Mouse (Mus musculus) midbrain, embryonic 11.5 days (tissue): ENCODE measurements at regions not wholly inside any gene's neighbourhood (a gene's known extent, or its start where the extent isn't known, plus 50 kb on each side); places are given as distances from the start of the nearest gene placed in this dataset.

Experiments
- ATAC-seq: fragments of 200-750 bp; cut with Nextera tagmentation; 2 replicates; pipeline ENCODE4 v1.8.0; 2017; ENCODE audit warnings: moderate TSS enrichment, moderate library complexity; ENCODE audit not compliant: low FRiP score
- DNase-seq: peaks from one replicate; pipeline ENCODE4 v3.0.0; 2015; ENCODE audit warnings: low spot score; ENCODE audit errors: missing footprints
- H3K27ac ChIP-seq: fragments of 300-500 bp; sonication (generic); 2 replicates; pipeline ENCODE4 v1.5.1; 2014; ENCODE audit warnings: low read depth, low read length
- H3K27me3 ChIP-seq: fragments of 300-500 bp; sonication (generic); 2 replicates; pipeline ENCODE4 v1.6.1; 2014; ENCODE audit warnings: mild to moderate bottlenecking, low read length, moderate library complexity, mixed read lengths; ENCODE audit not compliant: control insufficient read depth, insufficient read depth
- H3K36me3 ChIP-seq: fragments of 300-500 bp; sonication (generic); 2 replicates; pipeline ENCODE4 v1.6.1; 2014; ENCODE audit warnings: mild to moderate bottlenecking, low read length, moderate library complexity, mixed read lengths; ENCODE audit not compliant: control insufficient read depth, insufficient read depth
- H3K4me1 ChIP-seq: fragments of 300-500 bp; sonication (generic); 2 replicates; pipeline ENCODE4 v1.6.1; 2014; ENCODE audit warnings: low read length; ENCODE audit not compliant: control insufficient read depth, insufficient read depth
- H3K4me2 ChIP-seq: fragments of 300-500 bp; sonication (generic); 2 replicates; pipeline ENCODE4 v1.6.1; 2014; ENCODE audit warnings: mild to moderate bottlenecking, moderate library complexity
- H3K4me3 ChIP-seq: fragments of 300-500 bp; sonication (generic); 2 replicates; pipeline ENCODE4 v1.5.1; 2014; ENCODE audit warnings: low read depth, low read length
- H3K9ac ChIP-seq: fragments of 300-500 bp; sonication (generic); 2 replicates; pipeline ENCODE4 v1.6.1; 2014; ENCODE audit warnings: low read length
- H3K9me3 ChIP-seq: fragments of 300-500 bp; sonication (generic); 2 replicates; pipeline ENCODE4 v1.6.1; 2016; ENCODE audit warnings: low read length; ENCODE audit not compliant: control insufficient read depth
- WGBS: fragments of 180-500 bp; shearing (Covaris S2); extraction: QIAGEN DNeasy Blood & Tissue Kit; methylation state at CpG from one replicate; pipeline ENCODE4 v1.1.7; 2014; 5-methylcytosine and 5-hydroxymethylcytosine counted together

GRCm38 (mm10) chr9:101411532-101411880 is 159.9 kb upstream of the Ppp2r3a start:
- Histone ChIP-seq H3K4me2 (no peak overlapping the region), H3K9me3 (no peaks in the 10 kb centered on the region), H3K27me3 (no peaks in the 10 kb centered on the region), H3K4me3 (no peak overlapping the region), H3K36me3 (no peaks in the 10 kb centered on the region), H3K4me1 (peaks cover 5% of the 10 kb centered on the region), H3K9ac (no peak overlapping the region), H3K27ac (no peak overlapping the region)
- WGBS = 76% methylated on average over 5 of the region's 5 CpGs
- DNase-seq = no peak
- no peak for ATAC-seq

- H3K27ac ChIP-seq = no peak overlapping the region
- H3K9me3 ChIP-seq = no peaks in the 10 kb centered on the region
- peaks cover 5% of the 10 kb centered on the region for H3K4me1 ChIP-seq
- H3K36me3 ChIP-seq = no peaks in the 10 kb centered on the region
- no peak overlapping the region for H3K9ac ChIP-seq
- H3K4me2 ChIP-seq = no peak overlapping the region
- H3K4me3 ChIP-seq = no peak overlapping the region
- H3K27me3 ChIP-seq = no peaks in the 10 kb centered on the region
- no peak for DNase-seq
- 88% methylated on average over 21 of the region's 21 CpGs for WGBS
- no peak for ATAC-seq
Measured at GRCm38 (mm10) chr9:101410783-101411531, 159.4 kb upstream of the Ppp2r3a start.

- H3K27ac ChIP-seq = no peak overlapping the region
Measured at GRCm38 (mm10) chr9:101410348-101410747, 158.8 kb upstream of the Ppp2r3a start.

DNA sequence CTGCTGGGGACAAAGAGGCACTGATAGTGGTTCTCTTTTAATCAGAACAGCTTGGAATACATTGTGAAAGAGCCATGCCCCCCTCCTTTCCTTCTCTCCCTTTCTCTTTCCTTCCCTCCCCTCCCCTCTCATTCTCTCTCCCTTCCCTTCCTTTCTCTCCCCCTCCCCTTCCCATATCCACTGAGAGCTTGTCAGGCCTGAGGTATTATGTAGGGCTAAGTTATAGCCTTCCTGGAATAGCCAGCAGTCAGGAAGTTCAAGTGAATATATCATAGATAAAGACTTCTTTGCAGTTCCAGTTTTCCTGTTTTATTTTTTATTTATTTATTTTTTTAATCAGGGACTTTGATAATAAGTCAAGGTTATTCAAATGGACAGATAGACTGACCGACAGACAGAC is 156.5 kb upstream of the Ppp2r3a start:
- Histone ChIP-seq H3K4me1 (peaks cover 5% of the 10 kb centered on the region), H3K27ac (no peak overlapping the region)
- 95% methylated on average over 1 of the region's 1 CpGs for WGBS

More at GRCm38 (mm10) chr9:101410348-101410747, 158.8 kb upstream of the Ppp2r3a start:
- 92% methylated on average over 3 of the region's 3 CpGs for WGBS
- no peak overlapping the region for H3K4me3 ChIP-seq
- ATAC-seq (no peak), DNase-seq (no peak)
- no peaks in the 10 kb centered on the region for H3K9me3 ChIP-seq
- H3K4me1 ChIP-seq = peaks cover 5% of the 10 kb centered on the region
- H3K9ac ChIP-seq = no peak overlapping the region
- no peak overlapping the region for H3K4me2 ChIP-seq
- H3K27me3 ChIP-seq = no peaks in the 10 kb centered on the region
- no peaks in the 10 kb centered on the region for H3K36me3 ChIP-seq

DNA sequence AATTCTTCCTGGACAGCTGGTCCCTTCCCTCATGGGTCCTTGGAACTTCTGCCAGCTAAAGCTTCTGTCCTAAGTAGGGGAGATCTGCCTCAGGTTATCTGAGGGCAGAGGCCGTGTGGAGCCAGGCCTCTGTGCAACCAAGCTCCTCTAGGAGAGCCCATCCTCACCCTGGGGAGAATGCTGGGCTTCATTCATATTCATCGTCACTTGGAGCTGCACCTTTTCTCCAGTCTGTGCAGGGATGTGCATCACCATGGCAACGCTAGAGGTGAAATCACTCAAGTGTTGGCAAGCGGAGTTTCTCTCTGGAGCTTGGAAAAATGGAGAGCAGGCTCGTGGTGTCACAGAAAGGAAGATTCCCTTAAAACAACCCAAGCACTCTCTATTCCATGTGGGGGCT is 155.5 kb upstream of the Ppp2r3a start:
- WGBS = 49% methylated on average over 5 of the region's 5 CpGs
- DNase-seq = no peak
- H3K9ac ChIP-seq = no peak overlapping the region

More for the DNA sequence above, 156.5 kb upstream of the Ppp2r3a start:
- no peaks in the 10 kb centered on the region for H3K36me3 ChIP-seq
- no peaks in the 10 kb centered on the region for H3K9me3 ChIP-seq
- no peaks in the 10 kb centered on the region for H3K27me3 ChIP-seq
- H3K9ac ChIP-seq = no peak overlapping the region
- no peak overlapping the region for H3K4me3 ChIP-seq
- no peak overlapping the region for H3K4me2 ChIP-seq
- no peak for DNase-seq
- ATAC-seq = no peak

DNA sequence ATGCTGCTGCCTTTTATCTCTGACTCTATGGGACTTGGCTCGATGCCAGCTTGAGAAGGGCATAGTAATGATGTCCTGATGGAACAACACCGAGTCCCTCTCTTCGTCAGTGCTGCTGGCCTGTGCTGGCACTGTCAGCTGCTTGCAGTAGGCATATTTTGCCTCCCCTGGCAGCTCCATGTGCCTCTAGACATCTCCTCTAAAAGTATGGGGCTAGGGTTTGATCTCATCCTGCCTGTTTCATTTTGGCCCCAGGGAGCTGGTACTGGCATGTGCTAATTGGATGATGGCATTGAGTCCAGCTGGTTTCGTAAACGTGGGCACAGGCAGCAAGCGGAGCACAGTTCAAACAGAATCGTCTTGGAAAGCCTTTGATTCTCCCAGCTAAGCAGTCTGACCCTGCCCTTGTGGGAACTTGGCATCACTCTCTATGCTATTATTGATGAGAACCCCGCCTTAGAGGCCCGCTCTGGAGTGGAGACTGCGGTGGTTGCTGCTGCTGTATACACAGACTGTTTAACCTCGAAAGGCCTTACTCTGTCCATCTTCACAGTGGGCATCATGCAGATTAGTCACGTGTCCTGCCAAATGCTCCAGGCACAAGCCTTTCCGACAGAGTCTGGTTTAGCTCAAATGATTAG is 153.0 kb upstream of the Ppp2r3a start:
- no peaks in the 10 kb centered on the region for H3K36me3 ChIP-seq
- no peak overlapping the region for H3K27ac ChIP-seq
- H3K4me2 ChIP-seq = no peak overlapping the region

More for the DNA sequence above, 155.5 kb upstream of the Ppp2r3a start:
- Histone ChIP-seq H3K4me3 (no peak overlapping the region), H3K27ac (no peak overlapping the region), H3K4me1 (peaks cover 5% of the 10 kb centered on the region), H3K4me2 (no peak overlapping the region), H3K36me3 (no peaks in the 10 kb centered on the region), H3K9me3 (no peaks in the 10 kb centered on the region), H3K27me3 (no peaks in the 10 kb centered on the region)
- no peak for ATAC-seq

GRCm38 (mm10) chr9:101404034-101404433 is 152.4 kb upstream of the Ppp2r3a start:
- Histone ChIP-seq H3K4me2 (no peak overlapping the region), H3K9me3 (no peaks in the 10 kb centered on the region), H3K4me3 (no peak overlapping the region), H3K36me3 (no peaks in the 10 kb centered on the region), H3K9ac (no peak overlapping the region), H3K27me3 (no peaks in the 10 kb centered on the region), H3K4me1 (peaks cover 5% of the 10 kb centered on the region), H3K27ac (no peak overlapping the region)
- WGBS = 83% methylated on average over 3 of the region's 3 CpGs
- ATAC-seq = no peak
- no peak for DNase-seq

More for the DNA sequence above, 153.0 kb upstream of the Ppp2r3a start:
- ATAC-seq (no peak), DNase-seq (no peak)
- no peaks in the 10 kb centered on the region for H3K27me3 ChIP-seq
- H3K4me3 ChIP-seq = no peak overlapping the region
- WGBS = 62% methylated on average over 13 of the region's 13 CpGs
- H3K9me3 ChIP-seq = no peaks in the 10 kb centered on the region
- H3K9ac ChIP-seq = no peak overlapping the region
- peaks cover 5% of the 10 kb centered on the region for H3K4me1 ChIP-seq

DNA sequence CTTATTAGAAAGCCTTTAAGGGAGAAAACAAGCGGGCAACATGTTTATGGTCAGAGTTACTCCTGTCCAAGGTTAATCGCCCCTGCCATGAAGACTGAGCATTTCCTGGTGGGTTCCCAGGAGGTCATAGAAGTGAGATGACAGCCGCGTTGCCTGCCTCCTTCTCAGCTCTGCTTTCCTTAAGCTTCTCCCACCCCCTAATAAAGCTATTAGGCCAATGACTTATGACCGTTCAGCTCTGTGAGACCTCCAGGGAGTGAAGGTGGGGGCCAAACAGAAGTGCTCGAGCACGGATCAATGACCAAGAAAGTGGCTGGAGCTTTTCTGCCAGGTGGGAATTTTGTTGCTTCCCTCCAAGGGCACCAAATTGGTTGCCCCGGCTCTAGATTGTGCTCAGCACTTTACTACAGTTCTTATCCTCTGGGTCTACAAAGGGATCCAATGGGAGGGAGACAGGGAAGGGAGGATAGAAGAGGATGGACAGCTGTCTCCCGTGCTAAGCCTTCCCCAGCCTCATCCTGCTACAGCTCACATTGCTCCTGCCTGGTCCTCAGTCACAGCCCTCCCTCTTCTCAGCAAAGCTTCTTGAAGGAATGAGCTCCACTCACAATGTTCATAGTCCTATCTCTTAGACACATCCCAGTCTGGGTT is 151.1 kb upstream of the Ppp2r3a start:
- Histone ChIP-seq H3K4me2 (no peak overlapping the region), H3K4me1 (peaks cover 5% of the 10 kb centered on the region), H3K9me3 (no peaks in the 10 kb centered on the region), H3K4me3 (no peak overlapping the region), H3K9ac (no peak overlapping the region), H3K36me3 (no peaks in the 10 kb centered on the region), H3K27ac (no peak overlapping the region), H3K27me3 (no peaks in the 10 kb centered on the region)
- ATAC-seq (no peak), DNase-seq (no peak)
- 86% methylated on average over 9 of the region's 9 CpGs for WGBS

DNA sequence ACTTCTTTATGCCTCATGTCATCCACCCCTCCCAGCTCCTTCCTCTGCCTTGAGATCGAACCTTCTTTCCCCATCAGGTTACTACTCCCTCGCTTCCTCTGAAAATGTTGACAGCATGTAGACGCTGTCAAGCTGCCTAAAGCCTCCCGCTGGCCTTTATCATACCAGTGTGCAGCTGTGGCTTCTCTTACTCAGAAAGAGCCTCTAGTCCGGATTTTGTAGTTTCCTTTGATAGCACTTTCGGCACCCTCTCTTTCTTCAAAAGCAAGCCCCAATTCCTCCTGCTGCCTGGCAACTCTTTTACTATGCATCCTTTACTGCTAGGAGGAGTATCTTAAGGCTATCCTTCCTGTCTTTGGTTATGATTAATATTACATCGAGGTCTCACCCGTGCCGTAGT is 149.8 kb upstream of the Ppp2r3a start:
- H3K27ac ChIP-seq = no peak overlapping the region
- no peak overlapping the region for H3K9ac ChIP-seq
- no peaks in the 10 kb centered on the region for H3K9me3 ChIP-seq
- 89% methylated on average over 9 of the region's 9 CpGs for WGBS
- no peak for DNase-seq
- H3K4me3 ChIP-seq = no peak overlapping the region
- no peak overlapping the region for H3K4me2 ChIP-seq
- H3K27me3 ChIP-seq = no peaks in the 10 kb centered on the region
- H3K4me1 ChIP-seq = no peaks in the 10 kb centered on the region; the same call in 1 of the 2 replicates
- H3K36me3 ChIP-seq = no peaks in the 10 kb centered on the region
- no peak for ATAC-seq
